Mouse (Mus musculus) cerebellum, postnatal 14 days (tissue): ENCODE results near the gene Iglon5.

ENCODE experiments used
- DNase-seq, 2 experiments: peaks; one replicate each; pipeline ENCODE4 v3.0.0; 2021; ENCODE audit warnings: mixed read lengths in 2 of 2

Gene Iglon5

DNA sequence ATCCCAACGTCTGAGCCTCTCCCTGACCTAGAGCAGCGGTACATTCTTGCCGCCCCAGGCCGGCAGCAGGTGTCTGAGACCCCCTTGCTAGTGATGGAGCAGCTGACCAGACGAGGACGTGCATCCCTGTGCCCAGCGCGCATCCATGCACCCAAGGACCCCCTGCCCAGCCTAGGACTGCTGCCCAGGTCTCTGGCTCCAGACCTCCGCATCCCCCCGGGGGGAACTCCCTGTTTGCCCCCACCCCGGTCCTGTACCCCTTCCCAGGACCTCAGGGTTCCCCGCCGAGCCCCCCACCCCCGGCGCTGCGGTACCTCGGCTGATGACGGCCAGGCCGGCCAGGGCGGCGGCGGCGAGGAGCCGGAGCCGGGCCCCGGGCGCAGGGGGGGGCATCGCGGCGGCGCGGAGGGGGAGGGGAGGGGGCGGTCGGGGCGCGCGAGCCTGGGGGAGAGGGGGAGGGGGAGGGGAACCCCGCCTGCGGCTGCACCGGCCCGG, at the start of gene Iglon5:
Gene Iglon5, minus strand, starts transcription at position 445 of the 495 bp plus-strand sequence.
- peak; percentile 69 for DNase-seq

DNA sequence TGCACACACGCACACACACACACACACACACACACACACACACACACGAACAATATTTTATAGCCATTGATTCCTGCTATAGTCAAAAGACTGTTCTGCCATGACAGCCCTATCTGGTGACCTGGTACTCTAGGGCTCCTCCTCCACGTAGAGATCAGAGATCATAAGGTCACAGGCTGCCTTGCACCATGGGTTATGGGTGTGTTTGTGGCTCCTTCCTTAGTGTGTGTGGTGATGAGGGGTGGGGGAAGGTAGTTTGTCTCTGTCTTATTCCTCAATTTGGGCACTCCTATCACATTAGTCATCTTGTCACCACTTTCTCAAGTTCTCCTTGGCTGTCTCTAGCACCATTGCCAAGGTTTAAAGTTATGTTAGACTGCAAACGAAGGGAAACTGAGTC, 48.6 kb upstream of the Iglon5 start:
- no peak for DNase-seq

DNA sequence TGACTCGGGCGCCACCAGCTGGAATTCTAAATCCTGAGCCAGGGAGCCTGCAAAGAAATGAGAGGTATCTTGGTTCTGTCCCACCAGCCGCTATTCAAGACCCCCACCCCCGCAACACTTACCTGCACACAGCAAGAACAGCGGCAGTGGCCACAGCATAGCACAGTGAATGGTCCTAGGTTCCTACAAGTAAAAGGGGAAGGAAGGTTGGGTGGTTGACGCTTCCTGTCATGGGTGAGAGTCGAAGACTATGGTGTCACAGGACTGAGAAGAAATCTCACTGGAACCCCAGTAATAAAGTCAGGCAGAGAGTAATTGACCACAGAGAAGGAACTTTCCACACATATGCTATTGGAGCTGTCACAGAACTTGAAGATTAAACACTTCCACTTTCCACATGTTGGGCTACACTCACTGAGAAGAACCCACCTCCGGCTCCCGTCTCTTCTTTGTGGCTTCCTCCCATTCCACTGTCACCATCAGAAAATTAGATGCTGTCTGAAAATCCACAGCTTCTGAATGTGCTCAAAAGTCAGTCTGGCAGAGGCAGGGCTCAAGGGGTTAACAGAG, 43.1 kb upstream of the Iglon5 start:
- no peak for DNase-seq

DNA sequence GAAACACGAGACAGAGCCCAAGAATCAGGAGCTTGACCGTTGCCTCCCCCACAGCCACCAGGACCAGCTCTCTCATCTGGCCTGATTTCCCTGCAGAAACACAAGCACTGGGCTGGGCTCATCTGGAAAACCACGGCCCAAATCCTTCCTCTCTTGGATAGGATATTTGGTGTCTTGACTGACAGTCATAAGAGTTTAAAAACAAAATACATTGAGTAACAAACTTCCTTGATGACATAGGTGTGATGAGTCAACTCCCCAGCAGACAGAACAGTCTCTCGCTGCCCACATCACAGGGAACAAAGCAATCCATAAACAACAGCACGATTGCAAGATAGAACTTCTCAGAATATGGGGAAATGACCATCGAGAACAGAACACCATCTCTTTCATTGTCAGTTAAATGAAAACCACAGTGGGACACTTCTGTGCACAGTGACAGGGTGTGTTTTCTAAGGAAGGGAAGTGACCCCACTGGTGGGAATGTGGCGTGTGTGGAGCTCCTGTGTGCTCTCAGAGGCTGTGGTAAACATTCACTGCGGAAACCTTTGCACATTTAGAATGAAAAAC, 40.4 kb upstream of the Iglon5 start:
- DNase-seq, result no peak

- peak; percentile 28 to 33 for DNase-seq
Measured at GRCm38 (mm10) chr7:43525313-43525712, 35.4 kb upstream of the Iglon5 start.

- no peak for DNase-seq
Measured at GRCm38 (mm10) chr7:43522776-43523175, 32.9 kb upstream of the Iglon5 start.

DNA sequence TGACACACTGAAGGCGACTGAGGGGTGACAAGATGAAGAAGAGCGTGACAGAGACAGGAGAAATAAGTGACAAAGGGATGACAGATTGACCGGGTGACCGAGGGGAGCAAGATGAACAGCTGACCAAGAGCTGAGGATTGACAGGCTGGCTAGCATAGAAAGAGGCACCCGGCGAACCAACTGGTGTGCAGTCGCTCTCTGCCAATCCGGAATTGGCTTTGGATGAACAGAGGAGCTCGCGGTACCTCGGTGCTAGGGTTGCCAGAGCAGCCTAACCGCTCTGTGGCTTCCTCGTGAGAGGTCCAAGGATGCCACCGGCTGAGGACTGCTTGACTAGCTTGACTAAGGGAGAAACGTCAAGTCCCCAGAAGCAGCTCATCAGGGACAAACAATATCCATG, 28.5 kb upstream of the Iglon5 start:
- DNase-seq, result peak; percentile 76 to 77

DNA sequence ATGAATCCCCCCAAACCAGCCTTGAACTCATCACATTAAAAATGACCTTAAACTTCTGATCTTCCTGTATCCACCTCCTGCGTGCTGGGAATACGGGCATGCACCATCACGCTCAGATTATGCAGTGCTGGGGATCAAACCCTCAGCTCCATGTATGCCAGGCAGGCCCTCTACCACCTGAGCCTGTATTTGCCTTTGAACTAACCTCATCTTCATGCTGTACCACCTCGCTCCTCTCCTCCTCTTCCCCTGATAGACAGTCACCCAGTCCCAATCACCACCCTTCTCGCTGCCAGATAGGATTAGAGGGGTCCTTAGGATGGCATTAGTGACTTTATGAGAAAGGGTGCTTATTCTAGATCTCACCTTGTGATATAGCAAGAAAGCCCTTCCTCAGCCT, 25.2 kb upstream of the Iglon5 start:
- DNase-seq, result no peak

DNA sequence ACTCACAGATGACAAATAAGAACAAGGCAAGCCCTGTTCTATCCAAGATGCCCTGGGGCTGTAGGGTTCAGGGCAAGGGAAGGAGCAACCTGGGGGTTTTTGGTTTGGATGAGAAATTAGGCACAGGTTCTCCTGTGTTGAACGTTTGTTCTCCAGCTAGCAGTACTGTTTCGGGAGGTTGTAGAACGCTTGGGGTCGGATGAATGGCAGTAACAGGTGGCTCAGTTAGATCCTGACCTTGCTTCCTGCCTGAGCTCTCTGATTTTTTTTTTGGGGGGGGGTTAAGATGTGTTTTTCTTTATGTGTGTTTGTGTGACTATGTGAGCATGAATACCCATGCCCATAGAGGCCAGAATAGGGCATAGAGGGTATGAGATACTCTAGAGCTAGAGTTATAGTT, 22.6 kb upstream of the Iglon5 start:
- no peak for DNase-seq

DNA sequence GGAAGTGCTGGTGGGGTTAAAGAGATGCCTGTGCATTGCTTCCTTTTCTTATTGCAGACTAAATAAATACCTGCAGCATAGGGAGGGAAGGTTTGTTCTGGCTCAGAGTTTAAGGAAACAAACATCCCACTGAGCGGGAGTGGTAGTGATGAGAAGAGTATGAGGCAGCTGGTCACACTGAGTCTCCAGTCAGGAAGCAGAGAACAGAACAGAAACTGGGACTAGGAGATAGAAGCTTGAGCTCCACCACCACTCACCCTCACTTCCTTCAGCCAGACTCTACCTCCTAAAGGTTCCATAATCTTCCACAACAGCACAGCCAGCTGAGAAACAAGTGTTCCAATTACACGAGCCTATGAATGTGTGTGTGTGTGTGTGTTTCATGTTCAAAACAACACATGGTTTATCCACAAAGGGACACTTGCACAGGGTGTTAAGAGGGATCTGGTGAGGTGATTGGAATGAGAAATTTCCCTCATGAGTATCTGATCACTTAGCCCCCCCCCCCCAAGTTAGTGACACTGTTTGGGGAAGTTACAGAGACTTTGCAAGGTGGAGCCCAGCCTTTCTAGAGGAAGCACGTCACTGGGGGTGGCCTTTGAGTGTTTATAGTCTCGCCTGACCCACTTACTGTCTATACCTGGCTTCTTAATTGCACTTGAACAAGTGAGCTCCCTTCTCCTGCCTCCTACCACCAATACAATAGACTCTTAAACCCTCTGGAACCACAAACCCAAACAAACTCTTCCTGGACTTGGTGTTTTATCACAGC, 22.0 kb upstream of the Iglon5 start:
- DNase-seq, result no peak

DNA sequence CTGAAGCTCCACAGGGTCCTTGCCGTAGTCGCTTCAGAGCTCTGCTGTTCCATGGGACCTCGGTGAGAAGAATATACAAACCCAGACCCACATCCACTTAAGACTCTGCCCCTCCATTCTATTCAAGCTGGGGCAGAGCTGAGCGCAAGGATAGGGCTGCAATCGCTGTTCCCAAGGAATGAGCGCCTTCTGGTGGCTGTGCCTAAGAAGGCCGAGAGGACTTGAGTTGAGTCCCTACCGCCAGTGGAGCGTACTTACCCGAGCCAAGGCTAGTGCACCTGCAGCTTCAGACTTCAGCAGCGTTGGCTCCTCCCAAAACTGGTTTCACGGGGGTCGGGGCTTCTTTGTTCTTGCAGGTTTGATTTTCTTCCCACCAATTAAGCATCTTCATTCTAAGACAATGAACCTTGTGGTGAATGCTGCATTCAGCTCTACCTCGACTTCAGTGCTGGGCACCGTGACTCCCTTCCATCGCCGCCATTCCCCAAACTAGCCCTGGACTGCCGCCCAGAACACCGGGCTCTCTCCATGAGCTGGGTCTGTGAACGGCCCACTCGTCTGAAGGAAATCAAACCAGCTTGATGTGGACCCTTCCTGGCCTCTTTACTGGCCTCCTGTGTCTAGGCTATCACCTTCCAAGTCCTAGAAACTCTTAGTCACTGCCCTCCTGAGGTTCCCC, 5.6 kb upstream of the Iglon5 start:
- DNase-seq, result peak; percentile 85 to 89

- no peak for DNase-seq
Measured at GRCm38 (mm10) chr7:43490861-43491260, 986 bp upstream of the Iglon5 start.

DNA sequence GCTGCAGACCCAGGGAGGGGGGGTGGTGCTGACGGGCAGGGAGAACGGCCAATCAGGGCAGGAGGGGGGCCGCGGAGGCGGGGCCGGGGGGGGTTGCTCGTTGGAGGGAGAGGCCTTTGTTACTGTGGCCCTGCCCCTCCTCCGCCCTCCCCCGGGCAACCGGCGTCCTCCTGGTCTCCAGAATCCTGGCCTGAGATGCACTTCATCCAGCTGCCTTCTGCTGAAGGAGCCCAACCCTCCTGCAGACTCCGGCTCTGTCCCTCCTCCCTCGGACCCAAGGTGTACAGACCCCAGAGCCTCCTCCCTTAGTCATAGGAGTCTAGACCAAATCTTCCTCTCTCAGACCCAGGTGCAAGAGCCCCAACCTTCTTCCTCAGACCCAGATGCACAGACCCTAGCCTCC, 308 bp upstream of the Iglon5 start:
- peak; percentile 92 to 94 for DNase-seq

DNA sequence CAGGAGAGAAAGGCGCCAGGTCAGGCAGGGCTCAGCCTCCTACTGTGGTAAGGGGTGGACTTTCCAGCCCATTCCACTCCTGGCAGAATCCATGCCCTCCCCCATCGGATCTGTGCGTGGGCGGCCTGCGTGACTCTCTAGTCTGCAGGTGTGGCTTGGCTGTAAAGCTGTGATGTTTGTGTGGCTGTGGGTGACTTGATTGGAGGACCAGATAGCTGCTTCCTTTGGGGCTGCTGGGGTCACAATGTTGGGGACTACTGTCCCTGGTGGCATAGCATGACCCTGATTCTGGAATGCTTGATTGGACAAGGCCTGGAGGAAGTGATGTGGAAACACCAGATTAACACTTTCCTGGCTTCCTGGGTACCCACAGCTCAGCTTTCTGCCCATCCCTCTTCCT, 1.2 kb downstream of the Iglon5 start:
- DNase-seq, result peak in 1 of 2 experiments; percentile 41

- no peak for DNase-seq
Measured at GRCm38 (mm10) chr7:43483236-43483635, 6.6 kb downstream of the Iglon5 start.

- DNase-seq, result peak; percentile 70 to 90
Measured at GRCm38 (mm10) chr7:43482090-43482716, 7.7 kb downstream of the Iglon5 start.

DNA sequence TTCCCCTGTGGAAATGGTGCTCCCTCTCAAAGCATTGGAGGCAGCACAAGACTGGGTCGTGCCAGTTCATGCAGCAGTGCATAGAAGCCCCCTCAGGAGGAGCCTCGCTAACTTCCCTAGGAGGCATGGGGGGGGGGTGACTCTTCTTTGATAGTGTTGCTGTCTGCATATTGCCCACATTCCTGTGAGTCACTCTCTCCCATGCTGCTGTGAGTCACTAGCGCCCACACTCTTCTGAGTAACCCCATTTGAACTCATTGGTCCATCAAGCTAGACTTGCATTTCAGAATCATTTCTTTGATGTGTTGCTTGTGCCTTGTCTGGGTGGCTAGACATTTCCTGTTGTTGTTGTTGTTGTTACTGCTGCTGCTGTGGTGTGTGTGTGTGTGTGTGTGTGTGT, 8.7 kb downstream of the Iglon5 start:
- no peak for DNase-seq

- DNase-seq, result no peak
Measured at GRCm38 (mm10) chr7:43476376-43476775, 13.5 kb downstream of the Iglon5 start.

- DNase-seq, result peak in 1 of 2 experiments; percentile 71
Measured at GRCm38 (mm10) chr7:43475706-43476105, 14.2 kb downstream of the Iglon5 start.

DNA sequence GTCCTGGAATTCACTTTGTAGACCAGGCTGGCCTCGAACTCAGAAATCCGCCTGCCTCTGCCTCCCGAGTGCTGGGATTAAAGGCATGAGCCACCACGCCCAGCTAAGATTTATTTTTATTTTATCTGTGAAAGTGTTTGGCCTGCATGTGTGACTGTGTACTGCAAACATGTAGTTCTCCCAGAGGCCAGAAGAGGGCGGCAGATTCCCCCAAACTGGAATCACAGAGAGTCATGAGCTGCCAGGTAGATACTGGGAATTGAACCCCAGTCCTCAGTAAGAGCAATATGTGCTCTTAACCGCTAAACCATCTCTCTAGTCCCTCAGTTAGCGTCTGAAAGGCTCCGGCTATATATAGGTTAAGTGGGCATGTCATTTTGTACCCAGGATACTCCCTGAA, 19.5 kb downstream of the Iglon5 start:
- peak; percentile 52 to 73 for DNase-seq

- DNase-seq, result peak; percentile 90 to 96
Measured at GRCm38 (mm10) chr7:43466099-43466694, 23.7 kb downstream of the Iglon5 start.

GRCm38 (mm10) chr7:43465344-43466098, 24.4 kb downstream of the Iglon5 start:
- DNase-seq, result peak; percentile 77 to 83
